Comparison of ENCODE assay signal across 17 mouse cellular contexts in the genomic region with DNA sequence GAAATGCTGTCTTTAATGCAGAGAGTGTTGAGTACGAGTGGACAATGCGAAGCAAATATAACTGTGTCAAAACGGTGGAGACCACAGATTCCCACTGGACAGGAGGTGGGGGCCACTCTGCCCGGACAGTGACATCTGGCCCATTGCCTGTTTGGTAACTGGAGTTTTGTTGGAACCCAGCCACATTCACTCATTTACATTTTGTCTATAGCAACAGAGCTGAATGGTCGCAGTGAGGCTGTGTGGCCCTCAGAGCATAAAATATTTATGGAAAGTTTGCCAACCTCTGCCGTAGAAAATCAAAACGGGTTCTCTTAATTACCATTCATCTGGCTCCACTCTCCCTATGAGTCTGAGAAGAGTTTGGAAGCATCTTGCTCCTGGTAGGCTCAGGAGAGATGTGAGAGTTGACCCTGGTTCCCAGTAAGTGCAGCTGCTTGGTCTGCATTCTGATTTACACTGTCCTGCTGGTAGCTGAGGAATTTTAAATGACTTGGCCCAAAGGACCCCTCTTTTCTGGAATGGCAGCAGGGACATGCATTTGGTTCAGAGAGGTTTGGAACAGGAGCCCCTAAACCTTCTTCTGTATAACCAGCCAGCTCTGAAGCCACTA.
DNase-seq lines count a peak whose midpoint lies in the region; ATAC-seq lines count a peak whose summit lies in the region.
"Had no signal": no experiment of that assay in that cellular context is flagged by ENCODE, and none has a peak within 500 bp of the region (broad histone marks: within the 10 kb centered on the region; RNA-seq: fewer than 3 reads in every experiment).

No protein-coding gene starts in this region.

- no peak overlapping the region for H3K4me3 ChIP-seq in embryonic facial prominence, embryonic 14.5 days (ENCODE audit: low read depth, low read length)
- H3K4me3 ChIP-seq in embryonic facial prominence, embryonic 10.5 days: no peak overlapping the region
- no peak overlapping the region for H3K4me3 ChIP-seq in lung, embryonic 16.5 days (ENCODE audit: low read length)
- H3K4me3 ChIP-seq in hindbrain, embryonic 14.5 days (replicated peaks; ENCODE audit: low read length): no peak overlapping the region
- H3K4me3 ChIP-seq in neural tube, embryonic 12.5 days: no peak overlapping the region
- H3K4me3 ChIP-seq: erythroblast, embryonic 14.5 days; heart, adult 2 months; heart, embryonic 15.5 days; stomach, embryonic 15.5 days had no signal

- WGBS in embryonic facial prominence, embryonic 14.5 days: 52% methylated on average over 7 of the region's 7 CpGs
- 89% methylated on average over 7 of the region's 7 CpGs for WGBS in embryonic facial prominence, embryonic 10.5 days
- WGBS in lung, embryonic 16.5 days: 53% methylated on average over 7 of the region's 7 CpGs
- WGBS in hindbrain, embryonic 14.5 days: 37% methylated on average over 7 of the region's 7 CpGs
- 49% methylated on average over 7 of the region's 7 CpGs for WGBS in neural tube, embryonic 12.5 days

- ATAC-seq in embryonic facial prominence, embryonic 14.5 days (ENCODE audit: low read depth): 0 out of 2 replicates have a peak, but pooled peaks have one; percentile 12
- peak; percentile 47; the same call in 1 of the 2 replicates for ATAC-seq in lung, embryonic 16.5 days (ENCODE audit: low read depth)
- ATAC-seq in hindbrain, embryonic 14.5 days (ENCODE audit: low FRiP score): peak; percentile 84
- ATAC-seq in neural tube, embryonic 12.5 days (ENCODE audit: low FRiP score, low read depth): peak; percentile 70; the same call in 1 of the 2 replicates

- H3K36me3 ChIP-seq in embryonic facial prominence, embryonic 14.5 days (ENCODE audit: control insufficient read depth, insufficient read depth, low read length): no peaks in the 10 kb centered on the region
- H3K36me3 ChIP-seq in embryonic facial prominence, embryonic 10.5 days (replicated peaks): no peaks in the 10 kb centered on the region
- no peaks in the 10 kb centered on the region for H3K36me3 ChIP-seq in lung, embryonic 16.5 days (ENCODE audit: control insufficient read depth, insufficient read depth, low read length)
- H3K36me3 ChIP-seq in hindbrain, embryonic 14.5 days (replicated peaks; ENCODE audit: control insufficient read depth, insufficient read depth): no peaks in the 10 kb centered on the region
- H3K36me3 ChIP-seq in neural tube, embryonic 12.5 days: no peaks in the 10 kb centered on the region
- H3K36me3 ChIP-seq: heart, embryonic 15.5 days; stomach, embryonic 15.5 days had no signal

- no peak overlapping the region for H3K27ac ChIP-seq in embryonic facial prominence, embryonic 14.5 days (replicated peaks; ENCODE audit: low read depth, low read length)
- no peak overlapping the region for H3K27ac ChIP-seq in embryonic facial prominence, embryonic 10.5 days (replicated peaks)
- peak overlapping the region; percentile 18; the same call in 1 of the 2 replicates for H3K27ac ChIP-seq in lung, embryonic 16.5 days (ENCODE audit: low read length)
- H3K27ac ChIP-seq in hindbrain, embryonic 14.5 days: peak overlapping the region; percentile 61; the same call in 1 of the 2 replicates
- no peak overlapping the region for H3K27ac ChIP-seq in neural tube, embryonic 12.5 days
- H3K27ac ChIP-seq: heart, adult 2 months; heart, embryonic 15.5 days; stomach, embryonic 15.5 days had no signal

- peaks cover 10% of the 10 kb centered on the region for H3K4me1 ChIP-seq in embryonic facial prominence, embryonic 14.5 days (ENCODE audit: control insufficient read depth, insufficient read depth, low read length)
- peaks cover 2% of the 10 kb centered on the region; the same call in 1 of the 2 replicates for H3K4me1 ChIP-seq in embryonic facial prominence, embryonic 10.5 days
- H3K4me1 ChIP-seq in lung, embryonic 16.5 days (replicated peaks; ENCODE audit: control insufficient read depth, insufficient read depth, low read length): peaks cover 5% of the 10 kb centered on the region; the same call in 1 of the 2 replicates
- peaks cover 8% of the 10 kb centered on the region; the same call in 1 of the 2 replicates for H3K4me1 ChIP-seq in hindbrain, embryonic 14.5 days (replicated peaks; ENCODE audit: control insufficient read depth, insufficient read depth, low read length)
- peaks cover 6% of the 10 kb centered on the region; the same call in 1 of the 2 replicates for H3K4me1 ChIP-seq in neural tube, embryonic 12.5 days
- H3K4me1 ChIP-seq: stomach, embryonic 15.5 days had no signal

- H3K9me3 ChIP-seq in embryonic facial prominence, embryonic 14.5 days (ENCODE audit: control insufficient read depth, low read length): no peaks in the 10 kb centered on the region
- no peaks in the 10 kb centered on the region for H3K9me3 ChIP-seq in embryonic facial prominence, embryonic 10.5 days
- H3K9me3 ChIP-seq in lung, embryonic 16.5 days (ENCODE audit: control insufficient read depth, low read length): no peaks in the 10 kb centered on the region
- no peaks in the 10 kb centered on the region for H3K9me3 ChIP-seq in hindbrain, embryonic 14.5 days (ENCODE audit: control insufficient read depth, low read length)
- H3K9me3 ChIP-seq in neural tube, embryonic 12.5 days: no peaks in the 10 kb centered on the region
- H3K9me3 ChIP-seq: heart, embryonic 15.5 days; stomach, embryonic 15.5 days had no signal

- H3K9ac ChIP-seq in embryonic facial prominence, embryonic 14.5 days (ENCODE audit: low read depth, low read length): no peak overlapping the region
- no peak overlapping the region for H3K9ac ChIP-seq in lung, embryonic 16.5 days (ENCODE audit: low read length)
- H3K9ac ChIP-seq in hindbrain, embryonic 14.5 days: no peak overlapping the region
- no peak overlapping the region for H3K9ac ChIP-seq in neural tube, embryonic 12.5 days
- H3K9ac ChIP-seq: heart, embryonic 15.5 days; stomach, embryonic 15.5 days had no signal

- H3K4me2 ChIP-seq in embryonic facial prominence, embryonic 14.5 days (ENCODE audit: low read depth, low read length): no peak overlapping the region
- H3K4me2 ChIP-seq in lung, embryonic 16.5 days (ENCODE audit: low read depth, low read length): no peak overlapping the region
- no peak overlapping the region for H3K4me2 ChIP-seq in hindbrain, embryonic 14.5 days (replicated peaks)
- H3K4me2 ChIP-seq in neural tube, embryonic 12.5 days (replicated peaks): no peak overlapping the region
- H3K4me2 ChIP-seq: heart, embryonic 15.5 days; stomach, embryonic 15.5 days had no signal

- H3K27me3 ChIP-seq in embryonic facial prominence, embryonic 14.5 days (replicated peaks; ENCODE audit: control insufficient read depth, insufficient read depth, low read length): no peaks in the 10 kb centered on the region
- no peaks in the 10 kb centered on the region for H3K27me3 ChIP-seq in embryonic facial prominence, embryonic 10.5 days (replicated peaks; ENCODE audit: low read depth, poor library complexity, severe bottlenecking)
- H3K27me3 ChIP-seq in lung, embryonic 16.5 days (ENCODE audit: control insufficient read depth, insufficient read depth, low read depth, low read length): no peaks in the 10 kb centered on the region
- no peaks in the 10 kb centered on the region for H3K27me3 ChIP-seq in hindbrain, embryonic 14.5 days (ENCODE audit: control insufficient read depth, insufficient read depth, low read length)
- H3K27me3 ChIP-seq in neural tube, embryonic 12.5 days (replicated peaks): no peaks in the 10 kb centered on the region
- H3K27me3 ChIP-seq: heart, embryonic 15.5 days; stomach, embryonic 15.5 days had no signal

- peak; percentile 32 for DNase-seq in embryonic facial prominence, embryonic 14.5 days (ENCODE audit: low spot score)
- DNase-seq in embryonic facial prominence, embryonic 10.5 days (ENCODE audit: low spot score): no peak
- no peak for DNase-seq in lung, postnatal 10 days
- peak; percentile 48 for DNase-seq in hindbrain, embryonic 14.5 days (ENCODE audit: low spot score)
- DNase-seq in adrenal gland, adult 8-10 months: no peak
- DNase-seq in kidney, postnatal 14 days: no peak
- DNase-seq: adrenal gland, postnatal 14 days; cerebellum, adult 2 months; gastrocnemius, postnatal 14 days; heart, adult 2 months; kidney, adult 2 months; kidney, postnatal 36 days had no signal

Comparison
In these comparisons a context has a peak if more than half of its experiments do, and no peak if none do; other contexts are left out.
1. DNase-seq: peak in embryonic facial prominence, embryonic 14.5 days (single experiment) and hindbrain, embryonic 14.5 days (single experiment); none in embryonic facial prominence, embryonic 10.5 days (single experiment), lung, postnatal 10 days (single experiment), adrenal gland, adult 8-10 months (single experiment) and kidney, postnatal 14 days (single experiment).
2. ATAC-seq: peak in every context shown above with its lines; median percentile 84 in hindbrain, embryonic 14.5 days; 70 in neural tube, embryonic 12.5 days; 47 in lung, embryonic 16.5 days; 12 in embryonic facial prominence, embryonic 14.5 days.
3. H3K27ac ChIP-seq: peak in lung, embryonic 16.5 days (single experiment) and hindbrain, embryonic 14.5 days (single experiment); none in embryonic facial prominence, embryonic 14.5 days (single experiment), embryonic facial prominence, embryonic 10.5 days (single experiment) and neural tube, embryonic 12.5 days (single experiment).